Mouse (Mus musculus): ENCODE measurements at regions not wholly inside any gene's neighbourhood (a gene's known extent, or its start where the extent isn't known, plus 50 kb on each side); places are given as distances from the start of the nearest gene placed in this dataset.

GRCm38 (mm10) chr8:49998281-49999037, 1154.7 kb upstream of the Tenm3 start:
- Histone ChIP-seq H3K27me3 (replicated peaks) (no peaks in the 10 kb centered on the region), H3K36me3 (no peaks in the 10 kb centered on the region), H3K4me3 (no peak overlapping the region), H3K9ac (no peak overlapping the region), H3K9me3 (no peaks in the 10 kb centered on the region), H3K4me2 (no peak overlapping the region), H3K4me1 (no peaks in the 10 kb centered on the region), H3K27ac (replicated peaks) (no peak overlapping the region)
- WGBS, result 46% methylated on average over 8 of the region's 8 CpGs
- ATAC-seq (ENCODE audit: extremely low read depth, insufficient number of reproducible peaks, low FRiP score, low TSS enrichment), result no peak
